Mouse (Mus musculus): ENCODE data around the gene Ier3.

DNA sequence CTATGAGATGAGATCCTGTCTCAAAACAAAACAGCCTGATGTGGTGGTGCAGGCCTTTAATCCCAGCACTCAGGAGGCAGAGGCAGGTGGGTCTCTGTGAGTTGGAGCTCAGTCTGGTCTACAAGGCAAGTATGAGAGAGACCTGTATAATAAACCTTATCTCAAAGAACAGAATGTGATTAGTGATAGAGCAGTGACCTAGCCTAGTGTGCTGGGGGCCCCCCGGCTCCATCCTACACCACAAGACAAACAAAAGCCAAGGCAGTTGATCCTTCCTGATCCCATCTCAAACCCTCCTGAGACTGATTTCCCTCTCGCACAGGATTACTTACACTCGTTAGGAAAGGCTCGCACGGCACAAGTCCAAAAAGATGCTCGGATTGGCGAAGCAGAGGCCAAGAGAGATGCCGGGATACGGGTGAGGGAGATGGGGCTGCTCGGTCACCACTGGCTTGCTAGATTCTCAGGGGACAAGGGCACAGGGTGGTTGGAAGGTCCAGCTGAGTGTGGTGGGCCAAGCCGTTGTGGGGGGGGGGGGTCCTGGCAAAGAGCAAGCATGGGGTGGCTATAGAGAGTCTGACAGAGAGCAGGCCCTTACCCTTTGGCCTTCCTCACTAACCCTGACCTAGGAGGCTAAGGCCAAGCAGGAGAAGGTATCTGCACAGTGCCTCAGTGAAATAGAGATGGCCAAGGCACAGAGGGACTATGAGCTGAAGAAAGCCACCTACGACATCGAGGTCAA is 3.8 kb downstream of the Ier3 start:
- TF ChIP-seq CTCF (IDR thresholded peaks at IDR 0.05; ENCODE audit: control insufficient read depth, insufficient read depth, insufficient replicate concordance, low read depth, low read length) (no peak), POLR2A (IDR thresholded peaks at IDR 0.05; ENCODE audit: control insufficient read depth, low read depth, low read length) (no peak)

Data from testis, adult 2 months (tissue).